Mouse (Mus musculus): ENCODE results near the gene Blvrb. TPM values are rescaled to one million over a fixed set of nuclear protein-coding genes. Genes with fewer than 3 reads are reported as not detected.

Gene Blvrb
- polyA plus RNA-seq, 1 experiment from 2014 or later = 15.1 TPM

DNA sequence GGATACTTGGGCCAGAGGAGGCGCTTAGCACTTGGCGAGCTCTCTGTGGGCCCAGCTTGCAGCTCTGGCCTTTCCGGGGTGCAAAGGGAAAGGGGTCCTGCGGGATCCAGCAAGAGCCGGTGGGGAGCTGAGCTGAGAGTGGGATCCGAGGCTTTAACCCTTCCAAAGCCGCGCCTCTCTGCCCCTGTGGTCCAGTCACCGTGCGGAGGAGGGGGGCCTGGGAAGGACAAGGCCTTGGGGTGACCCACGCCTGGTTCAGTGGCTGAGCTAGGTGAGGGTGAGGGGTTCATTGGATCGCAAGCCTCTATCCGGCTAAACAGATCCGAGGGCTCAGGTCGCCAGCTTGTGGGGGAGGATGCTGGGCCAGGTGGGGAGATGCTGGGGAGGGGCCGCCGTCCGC, 1.7 kb upstream of the Blvrb start:
- H3K27ac ChIP-seq (ENCODE audit: low read length) = peak overlapping the region; percentile 85
- peak overlapping the region; percentile 93 for H3K9ac ChIP-seq (ENCODE audit: low read depth, low read length)
- H3K36me3 ChIP-seq (ENCODE audit: control insufficient read depth, insufficient read depth, low read length) = peaks cover 4% of the 10 kb centered on the region; the same call in 1 of the 2 replicates
- peak; percentile 1; the same call in 1 of the 2 replicates for ATAC-seq
- no peaks in the 10 kb centered on the region for H3K9me3 ChIP-seq (replicated peaks; ENCODE audit: control insufficient read depth, low read length, poor library complexity, severe bottlenecking)
- peak overlapping the region; percentile 92 for H3K4me2 ChIP-seq (ENCODE audit: low read length)
- H3K4me3 ChIP-seq (ENCODE audit: low read depth, low read length) = peak overlapping the region; percentile 76
- H3K4me1 ChIP-seq (ENCODE audit: control insufficient read depth, insufficient read depth, low read length) = peaks cover 11% of the 10 kb centered on the region
- WGBS = 0% methylated on average over 16 of the region's 18 CpGs
- no peaks in the 10 kb centered on the region for H3K27me3 ChIP-seq (ENCODE audit: control insufficient read depth, insufficient read depth, low read depth, low read length)

DNA sequence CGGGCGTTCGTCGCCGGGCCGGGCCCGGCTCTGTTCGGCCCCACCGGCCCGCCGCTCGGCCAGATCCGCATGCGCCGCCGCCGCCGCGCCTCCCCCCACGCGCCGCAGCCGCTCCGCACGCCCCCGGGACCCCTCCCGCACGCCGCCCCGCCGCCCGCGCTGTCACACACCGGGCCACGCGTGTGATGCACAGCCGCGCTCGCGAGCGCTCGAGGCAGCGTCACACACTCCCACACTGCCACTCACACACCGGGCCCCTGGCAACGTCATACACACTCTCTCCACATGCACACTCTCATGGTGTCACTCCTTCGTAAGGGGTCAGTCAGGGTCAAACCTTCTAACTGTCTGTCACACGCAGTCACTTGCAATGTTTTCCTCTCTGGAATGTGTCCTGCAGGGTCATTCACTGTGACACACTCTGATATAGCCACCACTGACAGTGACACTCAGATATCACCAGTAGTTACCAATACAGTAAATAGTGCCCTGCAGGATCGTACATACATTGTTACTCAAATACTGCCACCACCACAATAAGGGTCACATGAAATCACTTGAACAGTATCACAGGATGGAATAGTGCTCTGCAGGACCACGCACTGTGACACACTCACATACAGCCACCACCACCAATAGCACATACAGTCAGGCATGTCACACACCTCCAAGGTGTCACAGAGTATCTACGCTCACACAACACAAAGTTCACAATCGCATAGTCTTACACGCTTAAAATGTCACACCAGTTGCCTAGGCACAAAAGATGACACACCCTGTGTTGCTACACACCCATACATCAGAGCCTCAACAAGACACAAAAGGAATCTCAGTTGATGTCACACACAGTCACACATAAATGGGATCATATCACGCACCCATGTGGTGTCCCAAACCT, 1.0 kb upstream of the Blvrb start:
- WGBS = 9% methylated on average over 38 of the region's 53 CpGs
- Histone ChIP-seq H3K9ac (ENCODE audit: low read depth, low read length) (peak overlapping the region; percentile 93), H3K4me3 (ENCODE audit: low read depth, low read length) (peak overlapping the region; percentile 76), H3K27me3 (ENCODE audit: control insufficient read depth, insufficient read depth, low read depth, low read length) (no peaks in the 10 kb centered on the region), H3K4me2 (ENCODE audit: low read length) (peak overlapping the region; percentile 92), H3K27ac (ENCODE audit: low read length) (peak overlapping the region; percentile 85), H3K9me3 (replicated peaks; ENCODE audit: control insufficient read depth, low read length, poor library complexity, severe bottlenecking) (no peaks in the 10 kb centered on the region), H3K36me3 (ENCODE audit: control insufficient read depth, insufficient read depth, low read length) (no peaks in the 10 kb centered on the region), H3K4me1 (ENCODE audit: control insufficient read depth, insufficient read depth, low read length) (peaks cover 11% of the 10 kb centered on the region)
- peak; percentile 69 for ATAC-seq

DNA sequence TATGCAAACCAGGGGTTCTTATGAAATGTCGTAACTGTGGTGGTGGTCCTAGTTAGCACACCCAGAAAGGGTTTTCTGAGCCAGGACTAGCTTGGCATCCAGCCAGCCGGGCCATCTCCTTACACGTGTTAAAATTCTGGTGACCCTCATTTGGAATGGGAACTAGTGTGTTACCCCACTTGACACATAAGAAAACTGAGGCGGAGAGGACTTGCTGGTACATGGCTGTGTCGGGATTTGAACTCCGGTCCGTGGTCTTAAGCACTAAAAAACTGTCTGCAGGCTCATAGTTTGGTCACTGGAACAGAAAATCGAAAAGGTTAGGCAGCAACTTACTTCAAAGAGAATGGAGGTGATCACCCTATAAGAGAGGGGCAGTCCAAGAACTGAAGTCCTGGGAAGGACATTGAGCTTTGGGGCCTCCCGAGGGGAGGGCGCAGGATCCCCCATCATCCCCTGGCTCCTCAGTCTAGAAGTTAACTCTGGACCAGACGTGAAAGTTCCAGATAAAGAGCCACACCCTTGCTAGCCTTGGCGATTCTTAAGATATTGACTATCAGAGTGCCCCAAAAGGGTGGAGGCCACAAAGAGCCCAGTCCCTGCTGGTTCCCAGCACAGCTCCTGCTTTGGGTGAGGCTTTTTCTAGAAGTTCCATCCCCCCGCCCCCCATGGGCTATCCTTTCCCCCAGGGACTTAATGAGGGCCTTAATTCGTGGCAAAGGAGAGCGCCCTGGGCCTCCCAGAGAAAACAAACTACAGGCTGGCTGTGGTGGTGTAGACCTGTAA, 836 bp downstream of the Blvrb start:
- H3K4me3 ChIP-seq (ENCODE audit: low read depth, low read length) = peak overlapping the region; percentile 76
- H3K9ac ChIP-seq (ENCODE audit: low read depth, low read length) = peak overlapping the region; percentile 67; the same call in 1 of the 2 replicates
- H3K9me3 ChIP-seq (replicated peaks; ENCODE audit: control insufficient read depth, low read length, poor library complexity, severe bottlenecking) = no peaks in the 10 kb centered on the region
- no peaks in the 10 kb centered on the region for H3K36me3 ChIP-seq (ENCODE audit: control insufficient read depth, insufficient read depth, low read length)
- no peaks in the 10 kb centered on the region for H3K27me3 ChIP-seq (ENCODE audit: control insufficient read depth, insufficient read depth, low read depth, low read length)
- 58% methylated on average over 15 of the region's 15 CpGs for WGBS
- no peak overlapping the region for H3K27ac ChIP-seq (ENCODE audit: low read length)
- peaks cover 11% of the 10 kb centered on the region for H3K4me1 ChIP-seq (ENCODE audit: control insufficient read depth, insufficient read depth, low read length)
- H3K4me2 ChIP-seq (ENCODE audit: low read length) = peak overlapping the region; percentile 92
- no peak for ATAC-seq

DNA sequence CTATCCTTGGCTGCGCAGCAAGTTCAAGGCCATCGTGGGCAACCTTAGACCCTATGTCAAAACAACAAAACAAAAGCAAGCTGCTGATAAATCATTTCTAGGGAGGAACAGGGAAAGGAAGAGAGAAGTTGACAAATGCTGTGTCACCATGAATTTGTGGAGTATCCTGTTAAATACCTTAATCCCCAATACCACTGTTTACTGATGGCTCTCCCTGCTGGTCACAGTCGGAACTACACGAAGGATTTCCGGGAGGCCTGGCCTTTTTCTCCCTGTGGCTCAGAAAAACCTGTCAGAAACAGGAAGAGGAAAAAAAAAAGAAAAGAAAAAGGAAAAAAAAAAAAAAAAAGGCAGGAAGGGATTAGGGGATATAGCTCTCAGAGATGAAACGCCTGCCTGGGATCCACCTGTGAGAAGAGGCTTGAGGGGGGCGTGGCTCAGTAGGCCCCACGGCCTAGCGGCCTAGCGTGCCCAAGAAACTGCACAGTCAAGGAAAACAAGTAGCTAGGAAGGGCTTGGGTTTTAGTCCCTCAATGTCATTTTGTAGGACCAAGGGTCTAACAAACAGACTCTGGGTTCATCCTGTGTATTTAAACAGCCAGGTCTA, 1.6 kb downstream of the Blvrb start:
- peaks cover 11% of the 10 kb centered on the region for H3K4me1 ChIP-seq (ENCODE audit: control insufficient read depth, insufficient read depth, low read length)
- H3K27ac ChIP-seq (ENCODE audit: low read length) = no peak overlapping the region
- no peak overlapping the region for H3K4me3 ChIP-seq (ENCODE audit: low read depth, low read length)
- ATAC-seq = no peak
- H3K9ac ChIP-seq (ENCODE audit: low read depth, low read length) = no peak overlapping the region
- H3K4me2 ChIP-seq (ENCODE audit: low read length) = no peak overlapping the region
- no peaks in the 10 kb centered on the region for H3K9me3 ChIP-seq (replicated peaks; ENCODE audit: control insufficient read depth, low read length, poor library complexity, severe bottlenecking)
- WGBS = 58% methylated on average over 10 of the region's 10 CpGs
- no peaks in the 10 kb centered on the region for H3K36me3 ChIP-seq (ENCODE audit: control insufficient read depth, insufficient read depth, low read length)
- H3K27me3 ChIP-seq (ENCODE audit: control insufficient read depth, insufficient read depth, low read depth, low read length) = no peaks in the 10 kb centered on the region

DNA sequence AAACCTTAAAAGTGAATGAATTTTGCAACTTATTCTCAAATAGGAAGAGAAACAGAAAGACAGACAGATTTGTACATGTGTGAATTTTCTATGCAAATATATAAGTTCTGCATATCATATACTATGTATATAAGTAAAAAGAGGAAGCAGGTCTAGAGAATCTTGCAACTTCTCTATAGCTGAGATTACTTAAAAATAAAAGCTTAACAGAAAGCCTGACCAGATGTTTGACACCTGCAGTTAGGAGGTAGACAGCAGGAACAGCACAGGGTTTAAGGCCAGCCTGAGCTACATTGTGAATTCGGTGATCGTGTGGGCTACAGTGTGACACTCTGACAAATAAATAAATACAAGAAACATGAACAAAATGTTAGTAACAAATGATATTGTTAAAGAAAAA, 3.6 kb downstream of the Blvrb start:
- Histone ChIP-seq H3K4me1 (ENCODE audit: control insufficient read depth, insufficient read depth, low read length) (peaks cover 7% of the 10 kb centered on the region; the same call in 1 of the 2 replicates), H3K36me3 (ENCODE audit: control insufficient read depth, insufficient read depth, low read length) (no peaks in the 10 kb centered on the region), H3K9me3 (replicated peaks; ENCODE audit: control insufficient read depth, low read length, poor library complexity, severe bottlenecking) (no peaks in the 10 kb centered on the region), H3K9ac (ENCODE audit: low read depth, low read length) (no peak overlapping the region), H3K4me3 (ENCODE audit: low read depth, low read length) (no peak overlapping the region), H3K27me3 (ENCODE audit: control insufficient read depth, insufficient read depth, low read depth, low read length) (no peaks in the 10 kb centered on the region), H3K4me2 (ENCODE audit: low read length) (no peak overlapping the region), H3K27ac (ENCODE audit: low read length) (no peak overlapping the region)
- ATAC-seq = no peak
- 95% methylated on average over 2 of the region's 2 CpGs for WGBS

DNA sequence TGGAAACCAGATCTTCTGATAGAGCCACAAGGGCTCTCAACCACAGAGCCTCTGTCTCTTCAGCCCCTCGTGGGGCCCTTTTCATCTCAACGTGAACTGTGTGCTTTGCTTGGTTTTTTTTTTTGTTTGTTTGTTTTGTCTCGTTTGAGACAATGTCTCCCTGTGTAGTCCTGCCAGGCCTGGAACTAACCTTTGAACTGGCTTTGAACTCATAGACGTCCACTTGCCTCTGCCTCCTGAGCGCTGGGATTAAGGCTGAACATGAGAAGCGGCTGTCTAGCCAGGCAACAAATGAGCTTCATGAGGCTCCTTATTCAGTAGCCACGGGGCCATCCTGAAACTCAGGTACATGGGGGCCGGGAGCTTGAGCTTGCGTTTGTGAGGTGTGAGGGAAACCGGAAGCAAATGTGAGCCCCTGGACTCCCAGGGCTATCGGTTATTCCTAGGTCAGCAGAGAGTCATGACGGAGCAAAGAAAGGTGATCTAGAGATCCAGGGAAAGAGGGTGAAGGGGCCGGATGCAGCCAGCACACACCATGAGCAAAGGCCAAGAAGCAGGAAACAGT, 4.5 kb downstream of the Blvrb start:
- H3K27me3 ChIP-seq (ENCODE audit: control insufficient read depth, insufficient read depth, low read depth, low read length) = no peaks in the 10 kb centered on the region

DNA sequence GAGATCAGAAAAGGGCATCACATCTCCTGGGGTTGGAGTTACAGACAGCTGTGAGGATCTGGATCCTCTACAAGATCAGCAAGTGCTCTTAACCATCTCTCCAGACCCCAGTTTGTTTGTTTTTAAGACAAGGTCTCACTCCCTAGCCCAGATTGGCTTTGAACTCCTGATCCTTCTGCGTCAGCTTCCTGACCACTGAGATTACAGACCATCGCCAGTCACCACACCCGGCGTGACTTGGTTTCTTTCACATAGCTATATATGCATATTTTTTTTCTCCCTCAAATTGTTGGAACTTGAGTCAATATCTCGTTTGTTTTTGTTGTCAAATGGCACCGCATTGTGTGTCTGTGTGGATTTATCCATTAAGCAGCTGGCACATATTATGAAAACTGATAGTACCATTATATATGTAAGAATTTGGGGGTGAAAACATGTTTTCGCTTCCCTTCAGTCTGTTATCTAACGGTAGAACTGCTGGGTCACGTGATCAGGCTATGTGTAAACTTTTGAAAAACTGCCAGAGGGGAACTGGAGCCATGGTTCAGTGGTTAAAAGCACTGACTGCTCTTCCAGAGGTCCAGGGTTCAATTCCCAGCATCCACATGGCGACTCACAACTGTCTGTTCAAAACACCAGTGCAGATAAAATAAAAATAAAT, 6.8 kb downstream of the Blvrb start:
- 79% methylated on average over 10 of the region's 10 CpGs for WGBS
- Histone ChIP-seq H3K9ac (ENCODE audit: low read depth, low read length) (no peak overlapping the region), H3K27ac (ENCODE audit: low read length) (no peak overlapping the region), H3K36me3 (ENCODE audit: control insufficient read depth, insufficient read depth, low read length) (no peaks in the 10 kb centered on the region), H3K4me3 (ENCODE audit: low read depth, low read length) (no peak overlapping the region), H3K27me3 (ENCODE audit: control insufficient read depth, insufficient read depth, low read depth, low read length) (no peaks in the 10 kb centered on the region), H3K4me1 (ENCODE audit: control insufficient read depth, insufficient read depth, low read length) (no peaks in the 10 kb centered on the region), H3K9me3 (replicated peaks; ENCODE audit: control insufficient read depth, low read length, poor library complexity, severe bottlenecking) (no peaks in the 10 kb centered on the region), H3K4me2 (ENCODE audit: low read length) (no peak overlapping the region)
- no peak for ATAC-seq

More for the DNA sequence above, 4.5 kb downstream of the Blvrb start:
- Histone ChIP-seq H3K4me1 (ENCODE audit: control insufficient read depth, insufficient read depth, low read length) (peaks cover 2% of the 10 kb centered on the region; the same call in 1 of the 2 replicates), H3K4me2 (ENCODE audit: low read length) (no peak overlapping the region), H3K4me3 (ENCODE audit: low read depth, low read length) (no peak overlapping the region), H3K27ac (ENCODE audit: low read length) (no peak overlapping the region), H3K36me3 (ENCODE audit: control insufficient read depth, insufficient read depth, low read length) (no peaks in the 10 kb centered on the region), H3K9ac (ENCODE audit: low read depth, low read length) (no peak overlapping the region), H3K9me3 (replicated peaks; ENCODE audit: control insufficient read depth, low read length, poor library complexity, severe bottlenecking) (no peaks in the 10 kb centered on the region)
- no peak for ATAC-seq
- 53% methylated on average over 13 of the region's 13 CpGs for WGBS

DNA sequence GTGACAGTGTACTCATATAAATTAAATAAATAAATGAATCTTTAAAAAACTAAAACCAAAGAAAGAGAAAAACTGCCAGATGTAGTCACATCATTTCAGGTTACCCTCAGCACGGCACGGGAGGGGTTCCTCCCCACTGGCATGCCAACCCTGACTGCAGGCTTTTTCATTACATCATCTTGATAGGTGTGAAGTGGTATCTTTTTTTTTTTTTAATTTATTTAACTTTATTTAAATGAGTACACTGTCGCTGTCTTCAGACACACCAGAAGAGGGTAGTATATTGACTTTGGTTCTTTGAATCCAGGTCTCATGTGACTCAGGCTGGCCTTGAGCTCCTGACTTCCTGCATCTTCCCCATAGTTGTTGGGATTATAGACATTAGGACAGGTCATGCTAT, 7.5 kb downstream of the Blvrb start:
- ATAC-seq = no peak
- Histone ChIP-seq H3K4me2 (ENCODE audit: low read length) (no peak overlapping the region), H3K4me3 (ENCODE audit: low read depth, low read length) (no peak overlapping the region), H3K27me3 (ENCODE audit: control insufficient read depth, insufficient read depth, low read depth, low read length) (no peaks in the 10 kb centered on the region), H3K4me1 (ENCODE audit: control insufficient read depth, insufficient read depth, low read length) (no peaks in the 10 kb centered on the region), H3K9me3 (replicated peaks; ENCODE audit: control insufficient read depth, low read length, poor library complexity, severe bottlenecking) (no peaks in the 10 kb centered on the region), H3K9ac (ENCODE audit: low read depth, low read length) (no peak overlapping the region), H3K36me3 (ENCODE audit: control insufficient read depth, insufficient read depth, low read length) (no peaks in the 10 kb centered on the region), H3K27ac (ENCODE audit: low read length) (no peak overlapping the region)
- WGBS = 93% methylated on average over 3 of the region's 3 CpGs

Data from midbrain, embryonic 16.5 days (tissue).